Mouse (Mus musculus) midbrain, embryonic 15.5 days (tissue): ENCODE measurements at regions not wholly inside any gene's neighbourhood (a gene's known extent, or its start where the extent isn't known, plus 50 kb on each side); places are given as distances from the start of the nearest gene placed in this dataset.

Experiments
- ATAC-seq: fragments of 200-750 bp; cut with Nextera tagmentation; replicated peaks from 2 replicates; pipeline ENCODE4 v1.8.0; 2017; ENCODE audit warnings: moderate TSS enrichment
- H3K27ac ChIP-seq: fragments of 300-500 bp; sonication (generic); 2 replicates; pipeline ENCODE4 v1.5.1; 2015; ENCODE audit warnings: mild to moderate bottlenecking, inconsistent platforms
- H3K27me3 ChIP-seq: fragments of 300-500 bp; sonication (generic); replicated peaks from 2 replicates; pipeline ENCODE4 v1.6.1; 2015; ENCODE audit warnings: inconsistent platforms
- H3K36me3 ChIP-seq: fragments of 300-500 bp; sonication (generic); replicated peaks from 2 replicates; pipeline ENCODE4 v1.6.1; 2015; ENCODE audit warnings: inconsistent platforms
- H3K4me1 ChIP-seq: fragments of 300-500 bp; sonication (generic); 2 replicates; pipeline ENCODE4 v1.6.1; 2015; ENCODE audit warnings: inconsistent platforms
- H3K4me2 ChIP-seq: fragments of 300-500 bp; sonication (generic); 2 replicates; pipeline ENCODE4 v1.6.1; 2015; ENCODE audit warnings: inconsistent platforms, mild to moderate bottlenecking, moderate library complexity
- H3K4me3 ChIP-seq: fragments of 300-500 bp; sonication (generic); 2 replicates; pipeline ENCODE4 v1.5.1; 2015; ENCODE audit warnings: mild to moderate bottlenecking, inconsistent platforms
- H3K9ac ChIP-seq: fragments of 300-500 bp; sonication (generic); 2 replicates; pipeline ENCODE4 v1.6.1; 2015; ENCODE audit warnings: mild to moderate bottlenecking, inconsistent platforms
- H3K9me3 ChIP-seq: fragments of 300-500 bp; sonication (generic); 2 replicates; pipeline ENCODE4 v1.6.1; 2016; ENCODE audit warnings: inconsistent platforms
- WGBS: fragments of 180-500 bp; shearing (Covaris S2); methylation state at CpG from one replicate; pipeline ENCODE4 v1.1.7; 2015; ENCODE audit warnings: mixed read lengths; 5-methylcytosine and 5-hydroxymethylcytosine counted together

- Histone ChIP-seq H3K36me3 (no peaks in the 10 kb centered on the region), H3K27ac (no peak overlapping the region), H3K4me2 (no peak overlapping the region), H3K4me3 (no peak overlapping the region), H3K27me3 (no peaks in the 10 kb centered on the region), H3K9ac (no peak overlapping the region), H3K4me1 (no peaks in the 10 kb centered on the region), H3K9me3 (no peaks in the 10 kb centered on the region)
- WGBS = 86% methylated on average over 8 of the region's 8 CpGs
- ATAC-seq = no peak
Observed at GRCm38 (mm10) chr3:50890537-50890936, 333.7 kb upstream of the Noct start.

GRCm38 (mm10) chr3:50898179-50898578, 326.1 kb upstream of the Noct start:
- H3K27me3 ChIP-seq = no peaks in the 10 kb centered on the region
- 56% methylated on average over 9 of the region's 9 CpGs for WGBS
- H3K4me2 ChIP-seq = no peak overlapping the region
- H3K9me3 ChIP-seq = no peaks in the 10 kb centered on the region
- H3K9ac ChIP-seq = no peak overlapping the region
- ATAC-seq = no peak
- peak overlapping the region; percentile 53; the same call in 1 of the 2 replicates for H3K27ac ChIP-seq
- H3K4me1 ChIP-seq = peaks cover 8% of the 10 kb centered on the region; the same call in 1 of the 2 replicates
- H3K4me3 ChIP-seq = no peak overlapping the region
- H3K36me3 ChIP-seq = no peaks in the 10 kb centered on the region

GRCm38 (mm10) chr3:50899830-50900350, 324.4 kb upstream of the Noct start:
- no peak overlapping the region for H3K4me3 ChIP-seq
- H3K4me1 ChIP-seq = peaks cover 13% of the 10 kb centered on the region
- H3K9ac ChIP-seq = no peak overlapping the region
- no peak for ATAC-seq
- H3K4me2 ChIP-seq = no peak overlapping the region
- WGBS = 85% methylated on average over 7 of the region's 7 CpGs
- H3K27ac ChIP-seq = no peak overlapping the region
- H3K27me3 ChIP-seq = no peaks in the 10 kb centered on the region
- H3K9me3 ChIP-seq = no peaks in the 10 kb centered on the region
- H3K36me3 ChIP-seq = no peaks in the 10 kb centered on the region

DNA sequence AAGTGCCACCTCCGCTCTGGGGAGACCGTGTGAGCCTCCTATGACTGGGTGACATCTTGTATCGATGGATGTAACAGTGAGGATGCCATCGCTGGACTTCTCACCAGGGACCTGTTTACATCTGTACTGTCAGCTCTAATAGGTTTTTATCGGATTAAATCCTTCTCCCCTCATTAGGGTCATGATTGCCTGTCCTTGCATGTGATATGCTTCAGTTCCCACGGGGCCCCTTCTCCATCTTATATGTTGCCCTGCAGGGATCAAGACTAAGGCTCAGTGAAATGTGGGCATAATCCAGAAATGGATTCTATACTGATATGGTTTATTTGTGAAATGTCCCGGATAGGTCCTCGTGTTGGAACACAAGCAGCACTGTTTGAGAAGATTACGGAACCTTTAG, 323.7 kb upstream of the Noct start:
- no peak overlapping the region for H3K27ac ChIP-seq
- H3K4me3 ChIP-seq = no peak overlapping the region
- peaks cover 20% of the 10 kb centered on the region for H3K4me1 ChIP-seq
- no peaks in the 10 kb centered on the region for H3K36me3 ChIP-seq
- 74% methylated on average over 9 of the region's 9 CpGs for WGBS
- H3K9ac ChIP-seq = no peak overlapping the region
- no peaks in the 10 kb centered on the region for H3K27me3 ChIP-seq
- H3K4me2 ChIP-seq = no peak overlapping the region
- H3K9me3 ChIP-seq = no peaks in the 10 kb centered on the region
- no peak for ATAC-seq

DNA sequence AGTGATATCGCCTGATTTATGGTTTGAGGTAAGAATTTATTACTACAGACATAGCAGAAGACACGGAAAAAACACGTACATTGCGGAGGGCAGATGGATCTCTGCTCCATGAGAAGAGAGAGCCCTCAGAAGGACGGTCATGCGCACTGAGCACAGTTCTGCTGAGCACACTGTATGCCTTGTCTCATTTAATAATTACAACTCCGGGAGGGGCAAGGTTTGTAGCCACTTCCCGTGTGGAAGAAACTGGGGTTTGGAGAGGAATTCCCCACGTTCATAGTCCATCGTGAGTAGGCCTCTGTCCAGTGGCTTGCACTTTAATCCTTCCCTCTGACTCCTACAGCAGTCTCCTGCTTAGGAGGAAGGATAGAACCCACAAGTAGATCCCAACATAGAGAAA, 322.9 kb upstream of the Noct start:
- no peak for ATAC-seq
- no peaks in the 10 kb centered on the region for H3K9me3 ChIP-seq
- no peak overlapping the region for H3K4me2 ChIP-seq
- no peaks in the 10 kb centered on the region for H3K36me3 ChIP-seq
- H3K27me3 ChIP-seq = no peaks in the 10 kb centered on the region
- peaks cover 24% of the 10 kb centered on the region for H3K4me1 ChIP-seq
- 93% methylated on average over 10 of the region's 10 CpGs for WGBS
- no peak overlapping the region for H3K4me3 ChIP-seq
- H3K9ac ChIP-seq = no peak overlapping the region
- H3K27ac ChIP-seq = no peak overlapping the region

- no peak overlapping the region for H3K9ac ChIP-seq
- 58% methylated on average over 7 of the region's 7 CpGs for WGBS
- H3K4me1 ChIP-seq = peaks cover 24% of the 10 kb centered on the region
Observed at GRCm38 (mm10) chr3:50902933-50903332, 321.3 kb upstream of the Noct start.

GRCm38 (mm10) chr3:50904716-50905116, 319.5 kb upstream of the Noct start:
- 19% methylated on average over 7 of the region's 7 CpGs for WGBS
- no peaks in the 10 kb centered on the region for H3K9me3 ChIP-seq
- H3K27ac ChIP-seq = peak overlapping the region; percentile 14; the same call in 1 of the 2 replicates
- ATAC-seq = no peak
- H3K27me3 ChIP-seq = no peaks in the 10 kb centered on the region
- no peaks in the 10 kb centered on the region for H3K36me3 ChIP-seq
- H3K4me1 ChIP-seq = peaks cover 21% of the 10 kb centered on the region
- H3K9ac ChIP-seq = no peak overlapping the region
- no peak overlapping the region for H3K4me2 ChIP-seq
- H3K4me3 ChIP-seq = no peak overlapping the region

More at GRCm38 (mm10) chr3:50902933-50903332, 321.3 kb upstream of the Noct start:
- Histone ChIP-seq H3K36me3 (no peaks in the 10 kb centered on the region), H3K4me3 (no peak overlapping the region), H3K9me3 (no peaks in the 10 kb centered on the region), H3K4me2 (no peak overlapping the region), H3K27me3 (no peaks in the 10 kb centered on the region), H3K27ac (peak overlapping the region; percentile 0; the same call in 1 of the 2 replicates)
- no peak for ATAC-seq

- Histone ChIP-seq H3K27ac (peak overlapping the region; percentile 74), H3K4me3 (peak overlapping the region; percentile 9; the same call in 1 of the 2 replicates), H3K27me3 (no peaks in the 10 kb centered on the region), H3K4me1 (peaks cover 21% of the 10 kb centered on the region), H3K9me3 (no peaks in the 10 kb centered on the region), H3K36me3 (no peaks in the 10 kb centered on the region), H3K9ac (no peak overlapping the region), H3K4me2 (peak overlapping the region; percentile 44)
- WGBS = 9% methylated on average over 16 of the region's 16 CpGs
- peak; percentile 49 for ATAC-seq
Observed at GRCm38 (mm10) chr3:50905274-50905992, 318.8 kb upstream of the Noct start.

DNA sequence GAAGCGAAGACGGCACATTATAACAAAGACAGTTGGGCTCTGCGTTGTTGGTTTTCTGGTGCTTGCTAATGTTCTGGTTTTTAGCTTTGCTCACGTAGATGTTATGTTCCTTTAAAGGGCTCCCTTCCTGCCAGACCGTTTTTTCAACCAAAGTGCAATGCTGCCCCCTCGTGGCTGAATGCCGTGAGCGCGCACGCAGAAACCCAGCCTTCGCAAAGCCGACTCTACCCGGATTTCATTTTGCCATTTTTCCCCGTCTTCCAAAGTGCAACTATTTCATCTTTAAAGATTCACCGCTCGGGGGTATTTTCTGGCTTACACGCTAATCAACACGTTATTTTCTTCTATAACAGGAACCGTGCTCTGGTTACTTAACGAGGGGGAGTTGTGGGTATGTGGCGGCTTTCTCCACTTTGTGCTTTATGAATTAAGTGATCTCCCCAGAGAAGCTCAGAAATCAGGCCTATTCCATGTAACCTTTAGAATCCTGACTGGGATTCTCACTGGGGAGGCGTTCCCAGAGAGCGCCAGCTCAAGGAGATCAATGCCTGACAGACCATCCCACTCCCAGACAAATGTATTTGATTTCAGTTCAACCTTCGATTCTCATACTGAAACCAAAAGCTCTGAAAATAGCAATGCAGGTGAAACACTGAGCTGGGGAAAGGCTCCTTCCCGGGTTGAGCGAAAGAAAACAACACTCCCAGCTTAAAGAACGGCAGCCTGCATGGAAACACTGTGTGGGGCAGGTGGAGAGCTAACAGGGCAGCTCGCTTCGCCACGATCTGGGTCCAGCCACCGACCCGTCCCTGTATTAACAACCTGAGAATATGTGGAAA, 318.0 kb upstream of the Noct start:
- H3K27me3 ChIP-seq = no peaks in the 10 kb centered on the region
- peak; percentile 90 for ATAC-seq
- WGBS = 7% methylated on average over 32 of the region's 32 CpGs
- H3K4me1 ChIP-seq = peaks cover 21% of the 10 kb centered on the region
- peak overlapping the region; percentile 44 for H3K4me2 ChIP-seq
- H3K4me3 ChIP-seq = peak overlapping the region; percentile 15
- no peaks in the 10 kb centered on the region for H3K9me3 ChIP-seq
- H3K36me3 ChIP-seq = no peaks in the 10 kb centered on the region
- peak overlapping the region; percentile 12; the same call in 1 of the 2 replicates for H3K9ac ChIP-seq
- peak overlapping the region; percentile 77 for H3K27ac ChIP-seq

GRCm38 (mm10) chr3:50912980-50913518, 311.2 kb upstream of the Noct start:
- Histone ChIP-seq H3K4me2 (no peak overlapping the region), H3K36me3 (no peaks in the 10 kb centered on the region), H3K4me3 (no peak overlapping the region), H3K27me3 (no peaks in the 10 kb centered on the region), H3K4me1 (peaks cover 14% of the 10 kb centered on the region), H3K9ac (no peak overlapping the region), H3K9me3 (no peaks in the 10 kb centered on the region), H3K27ac (no peak overlapping the region)
- ATAC-seq = peak; percentile 51
- 60% methylated on average over 5 of the region's 5 CpGs for WGBS

DNA sequence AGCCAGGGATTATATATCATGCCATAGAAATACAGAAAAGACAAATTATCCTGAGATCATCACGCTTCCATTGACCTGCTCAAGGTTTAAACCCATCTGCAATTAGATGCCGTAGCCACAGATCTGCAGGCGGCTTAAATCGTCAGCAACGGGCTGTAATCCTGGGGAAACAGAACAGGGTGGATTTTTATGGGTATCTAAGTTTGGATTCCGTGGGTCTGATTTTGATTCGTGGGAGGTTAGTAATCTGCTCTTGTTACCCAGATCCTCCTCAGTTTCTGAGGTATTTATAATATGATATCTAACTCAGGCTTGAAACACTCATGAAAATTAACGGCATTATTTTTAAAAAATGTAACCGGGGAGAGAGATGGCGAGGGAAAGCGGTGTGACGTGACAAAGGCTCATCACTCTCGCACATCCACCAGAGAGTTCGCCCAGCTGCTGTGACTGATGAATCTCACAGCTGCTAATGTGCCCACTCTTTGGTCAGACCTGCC, 309.3 kb upstream of the Noct start:
- H3K36me3 ChIP-seq = no peaks in the 10 kb centered on the region
- H3K4me1 ChIP-seq = peaks cover 14% of the 10 kb centered on the region
- peak overlapping the region; percentile 17; the same call in 1 of the 2 replicates for H3K4me2 ChIP-seq
- no peaks in the 10 kb centered on the region for H3K9me3 ChIP-seq
- H3K9ac ChIP-seq = no peak overlapping the region
- 41% methylated on average over 14 of the region's 14 CpGs for WGBS
- no peak overlapping the region for H3K4me3 ChIP-seq
- H3K27me3 ChIP-seq = no peaks in the 10 kb centered on the region
- H3K27ac ChIP-seq = 0 out of 2 replicates have a peak overlapping the region, but pooled peaks have one; percentile 32
- no peak for ATAC-seq

- 79% methylated on average over 5 of the region's 5 CpGs for WGBS
- Histone ChIP-seq H3K27ac (no peak overlapping the region), H3K36me3 (no peaks in the 10 kb centered on the region), H3K4me2 (no peak overlapping the region), H3K4me1 (peaks cover 14% of the 10 kb centered on the region), H3K4me3 (no peak overlapping the region), H3K9ac (no peak overlapping the region), H3K9me3 (no peaks in the 10 kb centered on the region), H3K27me3 (no peaks in the 10 kb centered on the region)
- ATAC-seq = no peak
Observed at GRCm38 (mm10) chr3:50916305-50916854, 307.9 kb upstream of the Noct start.
